Mouse (Mus musculus) heart, embryonic 11.5 days (tissue): ENCODE measurements at regions not wholly inside any gene's neighbourhood (a gene's known extent, or its start where the extent isn't known, plus 50 kb on each side); places are given as distances from the start of the nearest gene placed in this dataset.

Experiments used
- ATAC-seq: fragments of 200-750 bp; cut with Nextera tagmentation; replicated peaks from 2 replicates; pipeline ENCODE4 v1.8.0; 2017; ENCODE audit warnings: moderate library complexity; ENCODE audit not compliant: insufficient number of reproducible peaks, low FRiP score, low TSS enrichment
- H3K27ac ChIP-seq: fragments of 300-500 bp; sonication (generic); 2 replicates; pipeline ENCODE4 v1.5.1; 2014; ENCODE audit warnings: mild to moderate bottlenecking, low read depth, low read length
- H3K27me3 ChIP-seq: fragments of 300-500 bp; sonication (generic); 2 replicates; pipeline ENCODE4 v1.6.1; 2014; ENCODE audit warnings: mild to moderate bottlenecking, low read length, mixed read lengths; ENCODE audit not compliant: control insufficient read depth, insufficient read depth
- H3K36me3 ChIP-seq: fragments of 300-500 bp; sonication (generic); 2 replicates; pipeline ENCODE4 v1.6.1; 2014; ENCODE audit warnings: mild to moderate bottlenecking, low read length, moderate library complexity, mixed read lengths; ENCODE audit not compliant: control insufficient read depth, insufficient read depth
- H3K4me1 ChIP-seq: fragments of 300-500 bp; sonication (generic); 2 replicates; pipeline ENCODE4 v1.6.1; 2014; ENCODE audit warnings: low read length; ENCODE audit not compliant: control insufficient read depth, insufficient read depth
- H3K4me2 ChIP-seq: fragments of 300-500 bp; sonication (generic); 2 replicates; pipeline ENCODE4 v1.6.1; 2014; ENCODE audit warnings: mild to moderate bottlenecking, moderate library complexity
- H3K4me3 ChIP-seq: fragments of 300-500 bp; sonication (generic); 2 replicates; pipeline ENCODE4 v1.5.1; 2014; ENCODE audit warnings: low read depth, low read length
- H3K9ac ChIP-seq: fragments of 300-500 bp; sonication (generic); 2 replicates; pipeline ENCODE4 v1.6.1; 2014; ENCODE audit warnings: mild to moderate bottlenecking, low read depth, low read length, moderate library complexity
- H3K9me3 ChIP-seq: fragments of 300-500 bp; sonication (generic); replicated peaks from 2 replicates; pipeline ENCODE4 v1.6.1; 2016; ENCODE audit warnings: low read length; ENCODE audit not compliant: control insufficient read depth
- WGBS: fragments of 180-500 bp; shearing (Covaris S2); extraction: QIAGEN DNeasy Blood & Tissue Kit; methylation state at CpG from one replicate; pipeline ENCODE4 v1.1.7; 2014; ENCODE audit not compliant: insufficient replicate concordance; 5-methylcytosine and 5-hydroxymethylcytosine counted together

- no peak overlapping the region for H3K4me2 ChIP-seq
- no peak overlapping the region for H3K9ac ChIP-seq
- no peak for ATAC-seq
- H3K9me3 ChIP-seq = no peaks in the 10 kb centered on the region
- H3K4me1 ChIP-seq = peaks cover 37% of the 10 kb centered on the region
- 88% methylated on average over 7 of the region's 7 CpGs for WGBS
- H3K27ac ChIP-seq = peak overlapping the region; percentile 50; the same call in 1 of the 2 replicates
- no peaks in the 10 kb centered on the region for H3K36me3 ChIP-seq
- H3K4me3 ChIP-seq = no peak overlapping the region
- H3K27me3 ChIP-seq = no peaks in the 10 kb centered on the region
Measured at GRCm38 (mm10) chr10:42090806-42091205, 72.6 kb upstream of the Armc2 start.

- Histone ChIP-seq H3K4me1 (peaks cover 37% of the 10 kb centered on the region), H3K27me3 (no peaks in the 10 kb centered on the region), H3K9me3 (no peaks in the 10 kb centered on the region), H3K9ac (no peak overlapping the region), H3K27ac (no peak overlapping the region), H3K4me2 (no peak overlapping the region), H3K4me3 (no peak overlapping the region), H3K36me3 (no peaks in the 10 kb centered on the region)
- 67% methylated on average over 3 of the region's 3 CpGs for WGBS
- ATAC-seq = no peak
Measured at GRCm38 (mm10) chr10:42090147-42090546, 71.9 kb upstream of the Armc2 start.

GRCm38 (mm10) chr10:42089686-42090085 lies 71.4 kb upstream of the Armc2 start:
- H3K36me3 ChIP-seq = no peaks in the 10 kb centered on the region
- ATAC-seq = no peak
- WGBS = 77% methylated on average over 5 of the region's 5 CpGs
- H3K4me1 ChIP-seq = peaks cover 36% of the 10 kb centered on the region
- H3K4me3 ChIP-seq = no peak overlapping the region
- 0 out of 2 replicates have a peak overlapping the region, but pooled peaks have one; percentile 35 for H3K27ac ChIP-seq
- no peaks in the 10 kb centered on the region for H3K9me3 ChIP-seq
- H3K27me3 ChIP-seq = no peaks in the 10 kb centered on the region
- H3K9ac ChIP-seq = no peak overlapping the region
- H3K4me2 ChIP-seq = no peak overlapping the region

- Histone ChIP-seq H3K27ac (no peak overlapping the region), H3K36me3 (no peaks in the 10 kb centered on the region), H3K4me1 (peaks cover 34% of the 10 kb centered on the region), H3K4me2 (no peak overlapping the region), H3K9ac (peak overlapping the region; percentile 31; the same call in 1 of the 2 replicates), H3K27me3 (no peaks in the 10 kb centered on the region), H3K9me3 (no peaks in the 10 kb centered on the region), H3K4me3 (no peak overlapping the region)
- no peak for ATAC-seq
- WGBS = 29% methylated on average over 3 of the region's 3 CpGs
Measured at GRCm38 (mm10) chr10:42089235-42089625, 71.0 kb upstream of the Armc2 start.

- WGBS = 47% methylated on average over 14 of the region's 14 CpGs
- no peak overlapping the region for H3K4me3 ChIP-seq
- no peak overlapping the region for H3K27ac ChIP-seq
- ATAC-seq = no peak
- peaks cover 34% of the 10 kb centered on the region for H3K4me1 ChIP-seq
- H3K4me2 ChIP-seq = no peak overlapping the region
- H3K27me3 ChIP-seq = no peaks in the 10 kb centered on the region
- no peaks in the 10 kb centered on the region for H3K36me3 ChIP-seq
- H3K9me3 ChIP-seq = no peaks in the 10 kb centered on the region
- peak overlapping the region; percentile 31; the same call in 1 of the 2 replicates for H3K9ac ChIP-seq
Measured at GRCm38 (mm10) chr10:42088570-42089234, 70.5 kb upstream of the Armc2 start.

- no peaks in the 10 kb centered on the region for H3K9me3 ChIP-seq
- 82% methylated on average over 3 of the region's 3 CpGs for WGBS
Measured at GRCm38 (mm10) chr10:42087906-42088305, 69.7 kb upstream of the Armc2 start.

GRCm38 (mm10) chr10:42086691-42087090 lies 68.4 kb upstream of the Armc2 start:
- no peak overlapping the region for H3K9ac ChIP-seq
- no peaks in the 10 kb centered on the region for H3K36me3 ChIP-seq
- H3K27ac ChIP-seq = no peak overlapping the region
- H3K4me1 ChIP-seq = peaks cover 31% of the 10 kb centered on the region
- H3K4me2 ChIP-seq = no peak overlapping the region
- no peak for ATAC-seq
- WGBS = 89% methylated on average over 10 of the region's 10 CpGs
- H3K4me3 ChIP-seq = no peak overlapping the region
- H3K9me3 ChIP-seq = no peaks in the 10 kb centered on the region
- H3K27me3 ChIP-seq = no peaks in the 10 kb centered on the region

More at GRCm38 (mm10) chr10:42087906-42088305, 69.7 kb upstream of the Armc2 start:
- ATAC-seq = no peak
- no peaks in the 10 kb centered on the region for H3K27me3 ChIP-seq
- H3K4me2 ChIP-seq = no peak overlapping the region
- peaks cover 34% of the 10 kb centered on the region for H3K4me1 ChIP-seq
- no peak overlapping the region for H3K4me3 ChIP-seq
- H3K27ac ChIP-seq = no peak overlapping the region
- no peak overlapping the region for H3K9ac ChIP-seq
- H3K36me3 ChIP-seq = no peaks in the 10 kb centered on the region

- Histone ChIP-seq H3K4me1 (peaks cover 23% of the 10 kb centered on the region), H3K27ac (no peak overlapping the region), H3K9me3 (no peaks in the 10 kb centered on the region), H3K36me3 (no peaks in the 10 kb centered on the region), H3K9ac (no peak overlapping the region), H3K27me3 (no peaks in the 10 kb centered on the region), H3K4me3 (no peak overlapping the region), H3K4me2 (no peak overlapping the region)
- ATAC-seq = no peak
- 83% methylated on average over 2 of the region's 2 CpGs for WGBS
Measured at GRCm38 (mm10) chr10:42085295-42085694, 67.1 kb upstream of the Armc2 start.

- Histone ChIP-seq H3K4me1 (peaks cover 8% of the 10 kb centered on the region; the same call in 1 of the 2 replicates), H3K4me3 (no peak overlapping the region), H3K36me3 (no peaks in the 10 kb centered on the region), H3K9ac (no peak overlapping the region), H3K4me2 (no peak overlapping the region), H3K27me3 (no peaks in the 10 kb centered on the region), H3K9me3 (no peaks in the 10 kb centered on the region), H3K27ac (peak overlapping the region; percentile 50)
- no peak for ATAC-seq
- 19% methylated on average over 7 of the region's 7 CpGs for WGBS
Measured at GRCm38 (mm10) chr10:42082227-42082840, 64.1 kb upstream of the Armc2 start.
